Mouse (Mus musculus) stomach, embryonic 16.5 days (tissue): ENCODE measurements around the gene Rgs16. TPM values are rescaled to one million over a fixed set of nuclear protein-coding genes. Genes with fewer than 3 reads are reported as not detected.

Experiments used
- ATAC-seq: fragments of 200-750 bp; cut with Nextera tagmentation; 2 replicates; pipeline ENCODE4 v1.8.0; 2017; ENCODE audit warnings: moderate number of reproducible peaks, moderate TSS enrichment; ENCODE audit not compliant: insufficient read depth, low FRiP score
- H3K27ac ChIP-seq: fragments of 300-500 bp; sonication (generic); 2 replicates; pipeline ENCODE4 v1.5.1; 2014; ENCODE audit warnings: low read length
- H3K27me3 ChIP-seq: fragments of 300-500 bp; sonication (generic); 2 replicates; pipeline ENCODE4 v1.6.1; 2014; ENCODE audit warnings: low read length, control low read depth, mixed read lengths; ENCODE audit not compliant: control insufficient read depth, insufficient read depth
- H3K36me3 ChIP-seq: fragments of 300-500 bp; sonication (generic); 2 replicates; pipeline ENCODE4 v1.6.1; 2014; ENCODE audit warnings: low read length; ENCODE audit not compliant: control insufficient read depth, insufficient read depth
- H3K4me1 ChIP-seq: fragments of 300-500 bp; sonication (generic); 2 replicates; pipeline ENCODE4 v1.6.1; 2014; ENCODE audit warnings: low read length, control low read depth, mixed read lengths; ENCODE audit not compliant: control insufficient read depth, insufficient read depth
- H3K4me2 ChIP-seq: fragments of 300-500 bp; sonication (generic); 2 replicates; pipeline ENCODE4 v1.6.1; 2014; ENCODE audit warnings: low read depth, low read length, mixed read lengths
- H3K4me3 ChIP-seq: fragments of 300-500 bp; sonication (generic); replicated peaks from 2 replicates; pipeline ENCODE4 v1.5.1; 2014; ENCODE audit warnings: mild to moderate bottlenecking, low read length
- H3K9ac ChIP-seq: fragments of 300-500 bp; sonication (generic); 2 replicates; pipeline ENCODE4 v1.6.1; 2014; ENCODE audit warnings: low read length
- H3K9me3 ChIP-seq: fragments of 300-500 bp; sonication (generic); replicated peaks from 2 replicates; pipeline ENCODE4 v1.6.1; 2016; ENCODE audit warnings: low read length, control low read depth; ENCODE audit not compliant: control insufficient read depth
- WGBS: fragments of 180-500 bp; shearing (Covaris S2); extraction: QIAGEN DNeasy Blood & Tissue Kit; methylation state at CpG from one replicate; pipeline ENCODE4 v1.1.7; 2014; 5-methylcytosine and 5-hydroxymethylcytosine counted together
- polyA plus RNA-seq: library from polyadenylated mRNA; unstranded; fragments of >200 nt; fragmentation: Nextera tagmentation; extraction: Ambion mirVana; gene quantifications from 2 replicates; pipeline ENCODE4 v1.2.1, GENCODE M21; 2015

Rgs16 gene
- 4.3 and 5.0 TPM in 2 replicates for polyA plus RNA-seq

DNA sequence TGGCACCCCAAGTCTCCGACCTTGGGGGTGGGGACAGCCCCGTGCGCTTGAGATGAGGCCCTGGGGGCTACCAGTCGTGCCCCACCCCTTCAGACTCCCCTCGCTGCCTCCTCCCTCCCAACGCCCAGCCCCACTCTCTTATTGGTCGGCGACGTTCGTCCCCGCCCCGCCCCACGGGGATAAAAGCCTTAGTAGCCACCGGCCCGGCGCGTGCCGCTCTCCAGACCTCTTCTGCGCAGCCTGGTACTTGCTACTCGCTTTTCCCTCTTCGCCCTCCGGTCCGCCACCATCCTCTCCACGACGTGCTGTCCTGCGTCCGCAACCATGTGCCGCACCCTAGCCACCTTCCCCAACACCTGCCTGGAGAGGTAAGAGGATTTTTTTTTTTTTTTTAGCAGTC, at the start of gene Rgs16:
Gene Rgs16, plus strand, starts transcription at position 205 of the 400 bp plus-strand sequence.
- Histone ChIP-seq H3K4me2 (peak within 1 kb of the TSS; percentile 71), H3K4me1 (peaks cover 5% of the 10 kb centered on the region; the same call in 1 of the 2 replicates), H3K27me3 (peaks cover 30% of the 10 kb centered on the region), H3K9me3 (no peaks in the 10 kb centered on the region), H3K36me3 (no peaks in the 10 kb centered on the region), H3K4me3 (peak within 1 kb of the TSS; percentile 46), H3K9ac (peak within 1 kb of the TSS; percentile 50), H3K27ac (no peak within 1 kb of the TSS)
- WGBS: 1% methylated on average over 28 of the region's 28 CpGs
- ATAC-seq: peak; percentile 75

DNA sequence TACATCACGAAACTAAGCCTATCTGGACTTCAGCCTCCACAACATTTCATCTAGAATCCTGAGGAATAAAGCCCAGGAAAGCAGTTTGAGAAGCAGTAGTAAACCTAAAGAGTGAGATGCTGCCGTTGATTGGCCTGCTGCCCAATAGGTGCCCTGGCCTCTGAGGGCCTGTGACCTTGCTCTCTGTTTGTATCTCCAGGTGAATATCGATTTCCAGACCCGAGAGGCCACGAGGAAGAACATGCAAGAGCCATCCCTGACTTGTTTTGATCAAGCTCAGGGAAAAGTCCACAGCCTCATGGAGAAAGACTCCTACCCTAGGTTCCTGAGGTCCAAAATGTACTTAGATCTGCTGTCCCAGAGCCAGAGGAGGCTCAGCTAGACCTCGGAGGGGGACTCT, 47.6 kb upstream of the Rgs16 start:
- 73% methylated on average over 6 of the region's 6 CpGs for whole genome bisulfite sequencing

DNA sequence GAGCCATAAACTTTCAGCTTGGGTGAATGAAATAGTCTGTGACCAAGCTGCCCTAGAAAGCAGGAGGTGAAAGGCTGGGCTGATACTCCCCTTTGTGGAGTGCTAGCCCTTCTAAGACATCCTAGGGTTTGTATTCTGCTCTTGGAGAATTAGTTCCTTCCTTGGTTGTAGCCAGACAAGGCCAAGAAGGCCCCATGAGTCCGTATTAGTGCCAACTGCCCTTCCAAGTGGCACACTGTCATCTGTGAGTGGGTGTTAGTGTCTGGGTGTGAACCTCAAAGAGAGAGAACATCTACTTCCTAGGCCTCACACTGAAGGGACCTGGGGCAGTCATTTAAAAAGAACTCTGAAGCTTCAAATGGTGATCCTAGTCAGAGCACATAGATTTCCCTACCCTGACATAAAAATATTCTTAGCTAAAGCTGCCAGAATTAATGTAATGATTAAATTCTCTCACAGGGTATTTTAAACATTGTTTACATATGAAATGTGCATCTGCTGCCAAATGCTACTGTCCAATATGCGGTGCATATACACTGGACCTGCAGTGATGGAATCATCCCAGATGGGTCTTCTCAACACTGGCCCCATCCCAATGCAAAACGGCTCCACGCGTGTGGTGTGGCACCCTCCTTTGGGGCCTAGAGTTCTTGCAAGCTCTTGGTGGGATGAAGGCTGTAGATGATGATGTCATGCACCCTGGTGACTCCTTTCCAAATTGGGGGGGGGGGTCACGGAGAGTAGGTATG, 45.6 kb upstream of the Rgs16 start:
- Histone ChIP-seq H3K27ac (no peak overlapping the region), H3K9me3 (no peaks in the 10 kb centered on the region), H3K4me3 (no peak overlapping the region), H3K27me3 (no peaks in the 10 kb centered on the region), H3K9ac (no peak overlapping the region), H3K4me1 (no peaks in the 10 kb centered on the region), H3K4me2 (no peak overlapping the region), H3K36me3 (no peaks in the 10 kb centered on the region)
- 0 out of 2 replicates have a peak, but pooled peaks have one; percentile 51 for ATAC-seq
- 60% methylated on average over 6 of the region's 6 CpGs for WGBS

More for the DNA sequence above, 47.6 kb upstream of the Rgs16 start:
- no peak overlapping the region for H3K27ac ChIP-seq
- H3K9ac ChIP-seq: no peak overlapping the region
- no peak overlapping the region for H3K4me3 ChIP-seq
- H3K4me2 ChIP-seq: no peak overlapping the region
- H3K36me3 ChIP-seq: no peaks in the 10 kb centered on the region
- no peak for ATAC-seq
- H3K4me1 ChIP-seq: no peaks in the 10 kb centered on the region
- no peaks in the 10 kb centered on the region for H3K9me3 ChIP-seq
- no peaks in the 10 kb centered on the region for H3K27me3 ChIP-seq

DNA sequence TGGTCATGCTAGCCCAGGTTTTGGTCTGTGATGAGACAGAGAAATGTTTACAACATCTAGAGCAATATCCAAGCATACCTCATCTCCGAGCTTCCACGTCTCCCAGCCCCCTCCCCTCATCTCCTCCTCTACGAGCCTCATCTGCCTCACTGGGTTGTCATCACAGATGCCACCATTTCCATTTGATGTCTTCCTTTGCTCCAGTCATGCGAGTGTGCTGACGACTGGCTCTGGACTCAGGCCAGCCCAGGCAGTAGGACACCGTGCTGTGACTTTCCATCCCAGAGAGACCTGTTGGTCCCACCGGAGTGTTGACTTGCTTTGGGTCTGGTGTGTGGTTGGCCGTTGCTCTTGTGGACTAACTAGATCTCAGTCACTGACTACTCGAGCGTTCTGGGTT, 44.8 kb upstream of the Rgs16 start:
- Histone ChIP-seq H3K4me2 (no peak overlapping the region), H3K9me3 (no peaks in the 10 kb centered on the region), H3K27ac (no peak overlapping the region), H3K4me3 (no peak overlapping the region), H3K4me1 (no peaks in the 10 kb centered on the region), H3K36me3 (no peaks in the 10 kb centered on the region), H3K9ac (no peak overlapping the region), H3K27me3 (no peaks in the 10 kb centered on the region)
- ATAC-seq: no peak
- 91% methylated on average over 10 of the region's 10 CpGs for WGBS

DNA sequence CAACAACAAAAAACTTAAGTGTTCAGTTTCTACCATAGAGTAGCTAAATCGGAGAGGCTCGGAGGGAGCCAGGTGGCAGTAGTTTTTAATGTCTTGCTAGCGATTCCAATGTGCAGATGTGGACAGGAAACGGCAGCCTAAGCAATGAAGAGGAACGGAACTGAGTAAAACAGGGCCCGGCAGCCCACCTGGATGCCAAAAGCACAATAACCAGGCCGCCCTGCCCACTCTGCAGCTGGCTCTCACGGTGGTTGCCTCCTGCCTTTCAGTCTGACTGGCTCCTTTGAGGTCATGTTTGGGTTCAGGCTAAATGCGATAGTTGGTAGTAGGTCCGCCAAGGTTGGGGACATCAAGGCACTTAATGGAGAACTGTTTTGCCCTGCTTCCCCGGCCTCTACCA, 44.1 kb upstream of the Rgs16 start:
- H3K9me3 ChIP-seq: no peaks in the 10 kb centered on the region
- H3K36me3 ChIP-seq: no peaks in the 10 kb centered on the region
- 86% methylated on average over 11 of the region's 11 CpGs for WGBS
- H3K9ac ChIP-seq: no peak overlapping the region
- H3K4me2 ChIP-seq: no peak overlapping the region
- H3K4me1 ChIP-seq: no peaks in the 10 kb centered on the region
- no peak overlapping the region for H3K27ac ChIP-seq
- H3K27me3 ChIP-seq: no peaks in the 10 kb centered on the region
- H3K4me3 ChIP-seq: no peak overlapping the region
- no peak for ATAC-seq

DNA sequence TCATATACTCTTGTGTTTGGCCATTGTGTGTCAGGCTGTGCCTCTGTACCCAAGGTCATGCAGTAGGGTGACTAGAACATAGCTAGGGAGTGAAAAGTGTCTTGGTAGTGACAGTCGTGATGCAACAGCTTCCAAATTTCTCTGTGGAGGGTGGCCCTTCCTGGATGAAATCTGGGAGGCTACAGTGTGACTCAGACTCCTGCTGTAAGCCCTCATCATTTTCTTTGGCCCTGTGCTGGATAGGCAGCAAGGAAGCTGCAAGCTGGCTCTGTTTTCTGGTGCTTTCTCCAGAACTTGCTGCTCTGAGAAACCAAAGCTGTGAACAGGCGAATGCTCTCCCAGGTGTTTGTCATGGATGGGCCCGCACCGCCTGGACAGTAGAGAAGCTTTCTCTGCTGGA, 43.6 kb upstream of the Rgs16 start:
- Histone ChIP-seq H3K27ac (no peak overlapping the region), H3K27me3 (no peaks in the 10 kb centered on the region), H3K9me3 (no peaks in the 10 kb centered on the region), H3K9ac (no peak overlapping the region), H3K4me2 (no peak overlapping the region), H3K36me3 (no peaks in the 10 kb centered on the region), H3K4me1 (no peaks in the 10 kb centered on the region), H3K4me3 (no peak overlapping the region)
- ATAC-seq: no peak
- WGBS: 85% methylated on average over 4 of the region's 4 CpGs

DNA sequence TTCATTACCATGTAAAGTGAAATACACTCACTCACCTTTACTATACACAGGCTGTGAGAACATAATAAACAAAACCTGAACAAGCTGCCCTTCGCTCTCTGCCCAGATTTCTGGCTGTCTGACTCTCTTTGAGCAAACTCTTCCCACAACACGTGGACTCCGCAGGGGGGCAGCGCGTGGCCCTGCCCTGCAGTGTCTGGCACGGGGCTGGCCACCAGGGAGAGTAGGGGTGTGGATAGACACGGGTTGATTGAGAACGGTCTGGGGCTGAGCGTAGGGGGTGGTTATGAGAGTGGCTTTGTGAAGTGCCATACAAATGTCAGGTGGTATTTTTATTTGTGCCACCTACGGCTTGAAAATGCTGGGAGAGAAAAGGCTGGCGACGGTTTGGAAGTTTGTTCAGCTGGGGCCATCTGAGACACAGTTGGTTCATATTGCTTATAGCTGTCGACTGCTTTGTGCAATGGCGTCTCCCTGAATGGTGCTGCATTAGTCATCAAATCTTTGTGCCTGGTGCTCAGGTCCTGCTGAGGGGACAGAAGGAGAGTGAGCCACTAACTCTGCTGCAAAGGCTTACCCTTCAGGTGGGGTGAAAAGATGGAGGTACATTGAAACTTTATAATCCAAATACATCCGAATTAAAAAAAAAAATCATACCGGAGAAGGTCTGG, 42.4 kb upstream of the Rgs16 start:
- no peak overlapping the region for H3K27ac ChIP-seq
- H3K4me3 ChIP-seq: no peak overlapping the region
- no peaks in the 10 kb centered on the region for H3K36me3 ChIP-seq
- WGBS: 72% methylated on average over 16 of the region's 16 CpGs
- no peaks in the 10 kb centered on the region for H3K27me3 ChIP-seq
- no peaks in the 10 kb centered on the region for H3K4me1 ChIP-seq
- no peaks in the 10 kb centered on the region for H3K9me3 ChIP-seq
- H3K4me2 ChIP-seq: no peak overlapping the region
- ATAC-seq: no peak
- no peak overlapping the region for H3K9ac ChIP-seq

DNA sequence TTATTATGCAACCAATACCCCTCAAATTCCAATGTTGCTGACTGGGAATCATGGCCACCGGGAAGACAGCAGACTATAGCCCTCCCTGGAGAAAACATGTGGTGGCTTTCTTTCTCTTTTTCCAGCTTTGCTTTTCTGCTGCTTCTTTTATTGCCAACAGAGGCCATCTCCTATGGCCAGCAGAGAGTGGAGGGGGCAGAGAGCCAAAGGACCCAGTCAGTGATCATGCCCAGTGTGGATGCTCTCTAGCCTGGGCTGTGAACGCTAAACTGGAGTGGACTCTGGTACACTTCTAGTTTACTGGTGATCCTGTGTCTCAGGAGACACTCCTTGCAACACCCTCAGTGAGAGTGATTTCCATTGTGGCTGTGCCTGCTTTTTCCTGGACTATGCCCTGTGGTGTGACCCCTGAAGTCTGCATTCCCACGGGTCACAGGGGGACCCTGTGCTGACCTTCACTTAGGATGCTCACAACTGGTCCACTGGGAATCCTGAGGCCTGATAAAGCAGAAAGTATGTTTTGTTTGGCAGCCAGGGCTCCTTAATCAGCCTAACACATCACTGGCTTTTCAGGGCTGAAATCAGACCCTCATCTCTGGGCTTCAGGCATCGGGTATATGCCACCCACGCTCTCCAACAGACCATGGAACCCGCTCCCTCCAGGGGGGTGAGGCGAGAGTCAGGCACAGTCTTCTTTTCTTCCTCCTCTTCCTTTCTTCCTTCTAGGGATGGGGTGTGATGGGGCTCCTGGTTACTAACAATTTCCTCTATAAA, 41.7 kb upstream of the Rgs16 start:
- H3K4me2 ChIP-seq: no peak overlapping the region
- no peak for ATAC-seq
- no peaks in the 10 kb centered on the region for H3K4me1 ChIP-seq
- no peaks in the 10 kb centered on the region for H3K9me3 ChIP-seq
- H3K9ac ChIP-seq: no peak overlapping the region
- no peak overlapping the region for H3K27ac ChIP-seq
- H3K36me3 ChIP-seq: no peaks in the 10 kb centered on the region
- no peak overlapping the region for H3K4me3 ChIP-seq
- no peaks in the 10 kb centered on the region for H3K27me3 ChIP-seq
- WGBS: 68% methylated on average over 7 of the region's 7 CpGs
